Mouse (Mus musculus) testis, adult 2 months (tissue): ENCODE results near the gene Irgc1.

ENCODE experiments used
- CTCF ChIP-seq: fragments of 200-500 bp; IDR thresholded peaks from 2 replicates; pipeline ENCODE4 v1.5.1; 2012; ENCODE audit warnings: low read depth, mild to moderate bottlenecking, inconsistent platforms, low read length, moderate library complexity; ENCODE audit not compliant: control insufficient read depth, insufficient read depth, insufficient replicate concordance
- POLR2A ChIP-seq: fragments of 200-500 bp; IDR thresholded peaks from 2 replicates; pipeline ENCODE4 v1.6.1; 2012; ENCODE audit warnings: low read depth, mild to moderate bottlenecking, inconsistent platforms, low read length, moderate library complexity; ENCODE audit not compliant: control insufficient read depth

DNA sequence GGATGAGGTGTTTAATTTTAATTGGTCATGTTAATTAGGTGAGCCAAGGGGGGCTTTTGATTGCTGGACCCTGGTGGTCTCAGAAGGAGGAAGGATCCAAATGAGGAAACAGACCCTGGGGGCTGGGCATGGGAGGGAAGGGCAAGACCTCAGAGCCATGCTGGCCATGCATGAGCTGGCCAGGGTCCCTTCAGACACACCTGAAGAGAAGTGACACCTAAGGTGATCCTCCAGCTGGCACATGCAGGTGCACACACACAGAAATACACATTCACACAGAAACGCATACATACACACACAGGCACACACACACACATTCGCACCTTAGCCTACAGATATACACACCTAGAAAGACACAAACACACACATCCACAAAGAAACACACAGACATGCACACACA lies 27.6 kb upstream of the Irgc1 start:
- TF ChIP-seq POLR2A (no peak), CTCF (no peak)
